Mouse (Mus musculus) spleen, adult 2 months (tissue): ENCODE measurements around the gene Nrp1. TPM values are rescaled to one million over a fixed set of nuclear protein-coding genes. Genes with fewer than 3 reads are reported as not detected.

Experiments
- DNase-seq, 2 experiments: peaks; one replicate each; pipeline versions ENCODE4 v3.0.0 to v3.0.0-alpha.2; 2012 to 2021; ENCODE audit warnings: low spot score in 2 of 2, low read depth in 1 of 2
- H3K27ac ChIP-seq: fragments of 200-500 bp; 2 replicates; pipeline ENCODE4 v1.5.1; 2012; ENCODE audit warnings: low read length, inconsistent platforms; ENCODE audit not compliant: insufficient read depth
- H3K27me3 ChIP-seq: fragments of 200-500 bp; 2 replicates; pipeline ENCODE4 v1.6.1; 2012; ENCODE audit warnings: mild to moderate bottlenecking, moderate library complexity, low read length, inconsistent platforms; ENCODE audit not compliant: control insufficient read depth, insufficient read depth
- H3K36me3 ChIP-seq: fragments of 200-500 bp; 2 replicates; pipeline ENCODE4 v1.6.1; 2012; ENCODE audit warnings: mild to moderate bottlenecking, low read length, inconsistent platforms; ENCODE audit not compliant: control insufficient read depth, insufficient read depth
- H3K4me1 ChIP-seq: fragments of 200-500 bp; 2 replicates; pipeline ENCODE4 v1.6.1; 2011; ENCODE audit warnings: inconsistent platforms; ENCODE audit not compliant: control insufficient read depth, insufficient read depth, insufficient read length
- H3K4me3 ChIP-seq: fragments of 200-500 bp; 2 replicates; pipeline ENCODE4 v1.5.1; 2011; ENCODE audit warnings: mild to moderate bottlenecking, inconsistent platforms; ENCODE audit not compliant: insufficient read depth, insufficient read length; ENCODE audit errors: extremely low read depth
- CTCF ChIP-seq: fragments of 200-500 bp; IDR thresholded peaks from 2 replicates; pipeline ENCODE4 v1.5.1; 2011; ENCODE audit warnings: mild to moderate bottlenecking, inconsistent platforms; ENCODE audit not compliant: insufficient read depth, insufficient read length, insufficient replicate concordance; ENCODE audit errors: extremely low read depth
- POLR2A ChIP-seq: fragments of 200-500 bp; IDR thresholded peaks from 2 replicates; pipeline ENCODE4 v1.6.1; 2011; ENCODE audit warnings: low read depth, low read length, inconsistent platforms
- WGBS: fragments of 180-500 bp; shearing (Covaris S2); methylation state at CpG from one replicate; pipeline ENCODE4 v1.1.7; 2018; 5-methylcytosine and 5-hydroxymethylcytosine counted together
- polyA plus RNA-seq: library from polyadenylated mRNA; depleted of rRNA; stranded (reverse); fragments of >200 nt; gene quantifications from 2 replicates; pipeline ENCODE4 v1.2.3, GENCODE M21; 2012

The Nrp1 gene
- polyA plus RNA-seq, 1 experiment = 8.1 TPM

- WGBS = 86% methylated on average over 8 of the region's 8 CpGs
- TF ChIP-seq CTCF (no peak), POLR2A (no peak)
Observed at GRCm38 (mm10) chr8:128528591-128529383, 170.4 kb downstream of the Nrp1 start.

GRCm38 (mm10) chr8:128534442-128534871, 176.1 kb downstream of the Nrp1 start:
- no peak for DNase-seq
- 62% methylated on average over 3 of the region's 3 CpGs for WGBS

More at GRCm38 (mm10) chr8:128528591-128529383, 170.4 kb downstream of the Nrp1 start:
- no peaks in the 10 kb centered on the region for H3K27me3 ChIP-seq
- no peak overlapping the region for H3K27ac ChIP-seq
- H3K4me3 ChIP-seq = no peak overlapping the region
- DNase-seq = no peak
- no peaks in the 10 kb centered on the region for H3K36me3 ChIP-seq
- no peaks in the 10 kb centered on the region for H3K4me1 ChIP-seq

DNA sequence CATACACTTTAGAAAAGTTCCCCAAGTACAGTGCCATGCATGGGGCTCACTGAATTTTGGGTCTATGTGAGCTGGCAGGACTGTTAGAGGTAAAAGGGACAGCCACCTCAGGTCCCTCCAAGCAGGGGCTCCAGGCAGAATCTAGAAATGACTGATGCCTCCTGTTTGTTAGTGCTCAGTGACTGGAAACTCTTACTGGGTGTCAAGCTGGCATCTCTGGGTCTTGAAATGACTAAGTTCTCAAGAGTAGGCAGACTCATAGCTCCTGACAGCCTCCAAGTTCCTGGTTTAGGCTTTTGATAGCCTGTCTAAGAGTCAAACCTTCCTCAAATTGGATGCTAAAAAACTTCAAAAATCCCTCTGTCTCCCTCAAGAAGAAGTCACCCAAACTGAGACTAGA, 177.3 kb downstream of the Nrp1 start:
- TF ChIP-seq CTCF (no peak), POLR2A (no peak)
- no peak overlapping the region for H3K4me3 ChIP-seq

More at GRCm38 (mm10) chr8:128534442-128534871, 176.1 kb downstream of the Nrp1 start:
- Histone ChIP-seq H3K4me3 (no peak overlapping the region), H3K4me1 (no peaks in the 10 kb centered on the region), H3K36me3 (no peaks in the 10 kb centered on the region), H3K27ac (no peak overlapping the region), H3K27me3 (no peaks in the 10 kb centered on the region)
- no peak for TF ChIP-seq POLR2A
- no peak for TF ChIP-seq CTCF

DNA sequence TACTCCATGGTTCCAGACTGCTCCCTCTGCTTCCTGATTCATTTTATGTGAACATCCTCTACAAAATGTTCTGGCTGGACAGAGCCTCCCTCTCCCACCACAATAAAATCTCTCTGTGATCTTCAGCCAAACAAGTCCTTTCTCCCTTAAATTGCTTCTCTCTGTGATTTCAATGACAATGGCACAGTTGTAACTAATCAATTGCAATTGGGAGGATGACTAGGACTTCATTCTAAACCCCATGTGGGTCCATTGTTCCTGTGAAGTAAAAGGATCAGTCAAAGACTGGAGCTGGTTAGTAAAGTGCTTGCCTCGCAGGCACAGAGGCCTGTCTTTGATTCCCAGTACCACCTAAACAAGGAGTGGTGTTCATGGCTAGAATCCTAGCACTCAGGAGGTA, 180.0 kb downstream of the Nrp1 start:
- Histone ChIP-seq H3K27ac (no peak overlapping the region), H3K36me3 (no peaks in the 10 kb centered on the region), H3K4me1 (no peaks in the 10 kb centered on the region), H3K4me3 (no peak overlapping the region), H3K27me3 (no peaks in the 10 kb centered on the region)
- DNase-seq = no peak
- WGBS = 79% methylated on average over 1 of the region's 1 CpGs
- TF ChIP-seq POLR2A = no peak

More for the DNA sequence above, 177.3 kb downstream of the Nrp1 start:
- no peaks in the 10 kb centered on the region for H3K4me1 ChIP-seq
- H3K27me3 ChIP-seq = no peaks in the 10 kb centered on the region
- no peak overlapping the region for H3K27ac ChIP-seq
- no peak for DNase-seq
- no peaks in the 10 kb centered on the region for H3K36me3 ChIP-seq

DNA sequence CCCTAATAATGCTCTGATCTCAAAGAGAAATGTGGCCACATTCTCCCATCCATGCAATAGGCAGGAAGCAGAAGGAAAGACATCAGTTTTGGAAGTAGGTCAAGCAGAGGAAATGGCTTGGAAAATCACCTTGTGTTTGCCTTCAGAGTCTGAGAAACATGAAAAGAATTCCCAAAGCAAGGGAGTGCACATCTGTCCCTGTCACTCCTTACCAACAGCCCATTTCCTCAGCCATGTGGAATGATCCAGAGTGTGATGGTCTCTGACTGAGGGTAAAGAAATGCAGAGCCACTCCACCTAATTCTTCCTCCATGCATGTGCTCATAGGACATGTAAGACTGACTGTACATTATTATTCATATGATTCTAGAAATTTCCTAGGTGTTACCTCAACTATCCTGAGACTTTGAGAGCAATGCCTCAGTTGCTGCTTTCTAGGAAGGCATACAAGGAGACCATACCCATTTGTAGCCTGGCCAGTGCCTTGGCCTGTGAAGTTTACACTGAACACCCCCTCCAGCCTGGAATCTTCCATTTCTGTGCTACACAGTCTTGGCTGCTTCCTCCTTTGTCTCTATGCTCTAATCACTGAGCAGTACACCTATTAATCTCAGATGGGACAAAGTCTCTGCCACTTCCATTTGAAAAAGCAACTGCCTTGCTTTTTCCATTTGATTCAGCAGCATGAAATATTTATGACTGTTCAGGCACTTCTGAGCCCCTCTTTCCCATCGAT, 183.1 kb downstream of the Nrp1 start:
- Histone ChIP-seq H3K36me3 (no peaks in the 10 kb centered on the region), H3K4me1 (no peaks in the 10 kb centered on the region), H3K27ac (no peak overlapping the region), H3K27me3 (no peaks in the 10 kb centered on the region), H3K4me3 (no peak overlapping the region)
- no peak for DNase-seq
- WGBS = 39% methylated on average over 1 of the region's 1 CpGs
- no peak for TF ChIP-seq CTCF
- TF ChIP-seq POLR2A = no peak

- no peaks in the 10 kb centered on the region for H3K36me3 ChIP-seq
- no peaks in the 10 kb centered on the region for H3K27me3 ChIP-seq
- no peak overlapping the region for H3K27ac ChIP-seq
- no peak for DNase-seq
- 94% methylated on average over 2 of the region's 2 CpGs for WGBS
- no peak overlapping the region for H3K4me3 ChIP-seq
- TF ChIP-seq CTCF = no peak
- no peak for TF ChIP-seq POLR2A
- no peaks in the 10 kb centered on the region for H3K4me1 ChIP-seq
Observed at GRCm38 (mm10) chr8:128544128-128544846, 185.9 kb downstream of the Nrp1 start.
